Mouse (Mus musculus): ENCODE results near the gene Npas3. TPM values are rescaled to one million over a fixed set of nuclear protein-coding genes. Genes with fewer than 3 reads are reported as not detected.

The Npas3 gene
- polyA plus RNA-seq, 1 experiment from 2014 or later = 4.5 TPM

DNA sequence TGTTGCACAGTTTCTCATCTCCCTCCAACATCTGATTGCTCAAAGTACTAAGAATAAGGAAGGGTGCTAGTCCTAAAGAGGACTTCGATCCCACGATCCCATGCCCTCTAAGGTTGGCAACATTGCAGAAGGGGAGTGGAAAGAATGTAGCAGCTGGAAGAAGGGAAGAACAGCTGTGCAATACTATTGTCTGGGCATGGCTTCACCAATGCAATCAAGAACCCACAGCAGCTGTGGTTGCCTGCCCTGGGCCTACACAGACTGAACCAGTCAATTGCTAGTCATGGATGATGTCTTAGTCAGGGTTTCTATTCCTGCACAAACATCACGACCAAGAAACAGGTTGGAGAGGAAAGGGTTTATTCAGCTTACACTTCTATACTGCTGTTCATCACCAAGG is 53.7 kb downstream of the Npas3 start:
- no peak overlapping the region for H3K9ac ChIP-seq (replicated peaks; ENCODE audit: low read depth, low read length)
- WGBS = 90% methylated on average over 3 of the region's 3 CpGs

DNA sequence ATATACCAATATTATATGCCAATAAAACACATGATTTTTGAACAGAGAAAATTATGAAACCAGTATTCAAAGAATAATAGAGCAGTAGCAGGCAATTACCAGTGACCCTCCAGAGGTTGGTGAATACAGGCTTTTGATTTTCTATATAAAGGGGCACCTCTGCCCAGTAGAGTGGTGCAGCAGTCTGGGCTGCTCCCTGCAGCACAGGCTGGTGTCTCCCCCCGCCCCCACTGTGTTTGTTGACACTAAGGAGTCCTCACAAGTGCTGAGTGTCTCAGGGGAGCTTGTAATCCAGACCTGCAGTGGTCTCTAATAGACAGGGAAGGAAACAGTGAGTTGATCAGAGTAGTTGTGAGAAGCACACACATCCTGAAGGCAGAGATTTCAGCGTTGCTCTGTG is 68.2 kb downstream of the Npas3 start:
- Histone ChIP-seq H3K4me1 (ENCODE audit: control insufficient read depth, insufficient read depth, low read length) (no peaks in the 10 kb centered on the region), H3K9me3 (ENCODE audit: control insufficient read depth, low read depth, low read length) (no peaks in the 10 kb centered on the region), H3K9ac (replicated peaks; ENCODE audit: low read depth, low read length) (no peak overlapping the region), H3K27ac (ENCODE audit: low read length) (no peak overlapping the region), H3K36me3 (ENCODE audit: control insufficient read depth, insufficient read depth, low read length) (no peaks in the 10 kb centered on the region), H3K4me2 (replicated peaks; ENCODE audit: low read depth, low read length) (no peak overlapping the region), H3K27me3 (ENCODE audit: control insufficient read depth, insufficient read depth, low read length) (no peaks in the 10 kb centered on the region), H3K4me3 (ENCODE audit: low read depth, low read length) (no peak overlapping the region)
- WGBS = 35% methylated on average over 2 of the region's 2 CpGs
- ATAC-seq (ENCODE audit: insufficient number of reproducible peaks, insufficient read depth, low FRiP score, low read depth) = no peak

More for the DNA sequence above, 53.7 kb downstream of the Npas3 start:
- no peaks in the 10 kb centered on the region for H3K36me3 ChIP-seq (ENCODE audit: control insufficient read depth, insufficient read depth, low read length)
- H3K4me2 ChIP-seq (replicated peaks; ENCODE audit: low read depth, low read length) = no peak overlapping the region
- peaks cover 3% of the 10 kb centered on the region; the same call in 1 of the 2 replicates for H3K4me1 ChIP-seq (ENCODE audit: control insufficient read depth, insufficient read depth, low read length)
- no peak overlapping the region for H3K27ac ChIP-seq (ENCODE audit: low read length)
- no peak for ATAC-seq (ENCODE audit: insufficient number of reproducible peaks, insufficient read depth, low FRiP score, low read depth)
- H3K9me3 ChIP-seq (ENCODE audit: control insufficient read depth, low read depth, low read length) = no peaks in the 10 kb centered on the region
- H3K27me3 ChIP-seq (ENCODE audit: control insufficient read depth, insufficient read depth, low read length) = no peaks in the 10 kb centered on the region
- H3K4me3 ChIP-seq (ENCODE audit: low read depth, low read length) = no peak overlapping the region

DNA sequence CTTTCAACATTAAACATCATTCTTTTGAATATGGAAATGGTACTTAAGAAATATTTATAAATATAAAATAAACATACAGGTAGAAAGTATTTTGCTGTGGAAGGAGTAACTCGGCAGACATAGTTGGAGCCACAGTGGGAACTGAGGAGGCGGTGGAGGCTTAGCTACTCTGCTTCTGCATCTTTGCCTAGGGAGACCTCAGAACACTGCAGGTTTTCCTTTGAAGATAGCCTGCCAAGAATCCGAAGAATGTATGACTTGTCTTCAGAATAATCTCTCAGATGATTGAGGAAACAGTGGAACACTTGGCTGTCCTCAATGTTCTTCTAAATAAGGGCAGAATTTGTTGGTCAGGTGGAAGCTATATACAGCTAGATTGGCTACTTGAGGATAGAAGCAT is 69.3 kb downstream of the Npas3 start:
- Histone ChIP-seq H3K36me3 (ENCODE audit: control insufficient read depth, insufficient read depth, low read length) (no peaks in the 10 kb centered on the region), H3K4me2 (replicated peaks; ENCODE audit: low read depth, low read length) (no peak overlapping the region), H3K4me1 (ENCODE audit: control insufficient read depth, insufficient read depth, low read length) (no peaks in the 10 kb centered on the region), H3K9me3 (ENCODE audit: control insufficient read depth, low read depth, low read length) (no peaks in the 10 kb centered on the region), H3K27ac (ENCODE audit: low read length) (no peak overlapping the region), H3K27me3 (ENCODE audit: control insufficient read depth, insufficient read depth, low read length) (no peaks in the 10 kb centered on the region), H3K9ac (replicated peaks; ENCODE audit: low read depth, low read length) (no peak overlapping the region), H3K4me3 (ENCODE audit: low read depth, low read length) (no peak overlapping the region)
- no peak for ATAC-seq (ENCODE audit: insufficient number of reproducible peaks, insufficient read depth, low FRiP score, low read depth)
- 50% methylated on average over 3 of the region's 3 CpGs for WGBS

DNA sequence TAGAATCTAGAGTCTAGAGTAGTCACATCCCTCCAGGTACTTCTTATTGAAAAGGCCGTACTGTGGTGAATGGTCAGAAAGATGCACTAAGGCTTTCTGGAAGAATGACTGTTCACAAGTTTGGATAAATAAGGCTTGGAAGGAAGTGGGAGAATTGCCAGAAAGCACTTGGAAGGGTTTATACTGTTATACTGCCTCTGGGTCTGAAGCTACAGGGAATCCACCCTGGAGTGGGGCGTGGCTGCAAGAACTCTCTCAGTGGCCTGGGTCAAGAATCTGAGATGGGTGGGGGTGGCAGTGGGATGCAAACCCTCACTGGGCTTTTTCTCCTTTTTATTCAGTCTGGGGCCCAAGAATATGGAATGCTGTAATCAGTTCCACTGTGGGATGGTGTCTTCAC is 72.0 kb downstream of the Npas3 start:
- 52% methylated on average over 2 of the region's 2 CpGs for WGBS
- H3K9ac ChIP-seq (replicated peaks; ENCODE audit: low read depth, low read length) = no peak overlapping the region
- no peaks in the 10 kb centered on the region for H3K36me3 ChIP-seq (ENCODE audit: control insufficient read depth, insufficient read depth, low read length)
- H3K9me3 ChIP-seq (ENCODE audit: control insufficient read depth, low read depth, low read length) = no peaks in the 10 kb centered on the region
- H3K4me1 ChIP-seq (ENCODE audit: control insufficient read depth, insufficient read depth, low read length) = no peaks in the 10 kb centered on the region
- no peak overlapping the region for H3K27ac ChIP-seq (ENCODE audit: low read length)
- H3K27me3 ChIP-seq (ENCODE audit: control insufficient read depth, insufficient read depth, low read length) = no peaks in the 10 kb centered on the region
- ATAC-seq (ENCODE audit: insufficient number of reproducible peaks, insufficient read depth, low FRiP score, low read depth) = no peak
- H3K4me2 ChIP-seq (replicated peaks; ENCODE audit: low read depth, low read length) = no peak overlapping the region
- H3K4me3 ChIP-seq (ENCODE audit: low read depth, low read length) = no peak overlapping the region

DNA sequence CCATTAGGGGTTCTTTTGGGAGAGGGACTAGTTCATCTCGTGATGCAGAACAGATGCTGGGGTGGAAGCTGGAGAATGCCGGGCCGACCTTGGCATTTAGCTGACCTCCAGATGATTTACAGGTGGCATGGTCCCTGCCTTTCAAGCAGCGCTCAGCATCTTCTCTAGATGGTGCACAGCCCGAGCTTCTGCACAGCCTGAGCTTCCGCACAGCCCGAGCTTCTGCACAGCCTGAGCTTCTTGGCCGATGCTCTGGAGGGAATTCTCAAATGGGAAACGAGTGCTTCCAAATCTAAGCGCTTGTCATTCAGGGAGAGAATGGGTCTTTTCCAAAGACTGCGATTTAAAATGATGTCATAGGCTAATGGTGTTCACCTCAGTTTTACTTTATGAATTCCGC is 72.5 kb downstream of the Npas3 start:
- no peak overlapping the region for H3K4me2 ChIP-seq (replicated peaks; ENCODE audit: low read depth, low read length)
- 69% methylated on average over 12 of the region's 12 CpGs for WGBS
- ATAC-seq (ENCODE audit: insufficient number of reproducible peaks, insufficient read depth, low FRiP score, low read depth) = no peak
- no peak overlapping the region for H3K27ac ChIP-seq (ENCODE audit: low read length)
- H3K4me1 ChIP-seq (ENCODE audit: control insufficient read depth, insufficient read depth, low read length) = no peaks in the 10 kb centered on the region
- H3K27me3 ChIP-seq (ENCODE audit: control insufficient read depth, insufficient read depth, low read length) = no peaks in the 10 kb centered on the region
- no peaks in the 10 kb centered on the region for H3K9me3 ChIP-seq (ENCODE audit: control insufficient read depth, low read depth, low read length)
- no peak overlapping the region for H3K4me3 ChIP-seq (ENCODE audit: low read depth, low read length)
- H3K36me3 ChIP-seq (ENCODE audit: control insufficient read depth, insufficient read depth, low read length) = no peaks in the 10 kb centered on the region
- H3K9ac ChIP-seq (replicated peaks; ENCODE audit: low read depth, low read length) = no peak overlapping the region

DNA sequence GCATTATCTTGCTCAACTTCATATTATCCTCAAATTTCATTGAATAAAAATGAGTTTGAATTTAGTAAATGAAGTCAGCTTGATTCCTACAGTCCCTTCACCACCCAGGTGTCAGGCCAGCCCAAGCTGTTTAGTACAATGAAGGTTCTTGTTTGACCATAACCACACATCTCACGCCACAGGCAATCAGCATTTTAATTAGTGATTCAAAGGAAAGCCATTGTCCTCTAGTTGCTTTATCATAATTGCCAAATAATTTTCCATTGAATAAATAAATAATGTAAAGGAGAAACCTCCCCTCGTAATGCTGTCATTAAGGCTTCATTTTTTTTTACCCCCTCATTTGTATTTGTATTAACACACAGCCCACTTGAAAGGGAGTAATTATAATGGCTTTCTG is 73.5 kb downstream of the Npas3 start:
- WGBS = 88% methylated on average over 2 of the region's 2 CpGs
- H3K27ac ChIP-seq (ENCODE audit: low read length) = no peak overlapping the region
- no peaks in the 10 kb centered on the region for H3K9me3 ChIP-seq (ENCODE audit: control insufficient read depth, low read depth, low read length)
- no peaks in the 10 kb centered on the region for H3K4me1 ChIP-seq (ENCODE audit: control insufficient read depth, insufficient read depth, low read length)
- no peak overlapping the region for H3K9ac ChIP-seq (replicated peaks; ENCODE audit: low read depth, low read length)
- no peaks in the 10 kb centered on the region for H3K27me3 ChIP-seq (ENCODE audit: control insufficient read depth, insufficient read depth, low read length)
- ATAC-seq (ENCODE audit: insufficient number of reproducible peaks, insufficient read depth, low FRiP score, low read depth) = no peak
- H3K4me3 ChIP-seq (ENCODE audit: low read depth, low read length) = no peak overlapping the region
- H3K36me3 ChIP-seq (ENCODE audit: control insufficient read depth, insufficient read depth, low read length) = no peaks in the 10 kb centered on the region
- no peak overlapping the region for H3K4me2 ChIP-seq (replicated peaks; ENCODE audit: low read depth, low read length)

DNA sequence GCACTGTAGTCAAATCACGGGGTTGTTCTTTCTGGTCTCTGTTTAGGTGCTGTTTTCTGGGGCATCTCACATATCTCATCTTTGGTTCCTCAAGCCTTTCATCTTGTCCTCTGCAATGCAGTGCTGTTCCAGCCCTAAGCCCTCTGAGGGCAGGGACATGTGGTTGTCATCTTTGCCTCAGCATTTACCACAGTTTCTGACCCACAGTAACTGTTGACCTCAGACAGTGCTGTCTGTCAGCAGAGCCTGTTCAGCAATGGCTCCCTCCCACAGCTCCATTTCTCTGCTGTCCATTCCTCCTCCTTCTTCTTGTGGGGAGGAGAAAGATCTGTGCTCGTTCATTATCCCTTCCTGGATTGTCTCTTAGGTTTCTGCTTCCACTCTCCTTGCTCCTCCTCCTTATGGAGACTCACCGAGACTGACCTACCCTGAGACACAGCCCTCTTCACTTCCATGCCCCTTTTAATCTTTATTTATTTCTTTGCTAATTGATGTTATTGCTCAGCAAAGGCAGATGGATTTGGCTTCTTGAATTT is 79.2 kb downstream of the Npas3 start:
- peaks cover 12% of the 10 kb centered on the region for H3K4me1 ChIP-seq (ENCODE audit: control insufficient read depth, insufficient read depth, low read length)
- ATAC-seq (ENCODE audit: insufficient number of reproducible peaks, insufficient read depth, low FRiP score, low read depth) = no peak
- H3K27me3 ChIP-seq (ENCODE audit: control insufficient read depth, insufficient read depth, low read length) = no peaks in the 10 kb centered on the region
- 0 out of 2 replicates have a peak overlapping the region, but pooled peaks have one; percentile 7 for H3K27ac ChIP-seq (ENCODE audit: low read length)
- no peak overlapping the region; the same call in 1 of the 2 replicates for H3K4me2 ChIP-seq (replicated peaks; ENCODE audit: low read depth, low read length)
- H3K36me3 ChIP-seq (ENCODE audit: control insufficient read depth, insufficient read depth, low read length) = no peaks in the 10 kb centered on the region
- H3K4me3 ChIP-seq (ENCODE audit: low read depth, low read length) = no peak overlapping the region
- WGBS = 29% methylated on average over 3 of the region's 3 CpGs
- no peaks in the 10 kb centered on the region for H3K9me3 ChIP-seq (ENCODE audit: control insufficient read depth, low read depth, low read length)
- H3K9ac ChIP-seq (replicated peaks; ENCODE audit: low read depth, low read length) = no peak overlapping the region

DNA sequence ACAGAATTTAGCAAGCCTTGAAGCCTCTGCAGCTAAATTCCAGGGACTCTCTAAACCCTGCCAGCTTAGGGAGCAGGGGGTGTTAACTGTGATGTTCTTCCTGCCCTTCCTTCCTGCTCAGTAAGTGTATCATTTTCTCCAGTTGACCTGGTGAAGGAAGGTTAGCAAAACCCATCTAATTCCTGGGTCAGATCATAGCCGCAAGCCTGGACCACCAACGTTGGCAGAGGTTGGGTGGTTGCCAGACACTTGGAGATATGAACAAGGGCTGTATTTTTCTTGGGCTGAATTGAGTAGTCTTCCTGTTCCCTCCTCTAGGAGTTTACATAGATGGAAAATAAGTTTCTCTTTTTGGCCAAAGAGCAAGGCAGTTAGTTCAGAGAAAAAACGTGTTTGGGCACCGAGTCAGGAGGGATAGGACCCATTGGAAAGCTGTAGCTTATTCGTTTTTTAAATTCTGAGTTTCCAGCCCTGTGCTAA is 79.8 kb downstream of the Npas3 start:
- H3K27me3 ChIP-seq (ENCODE audit: control insufficient read depth, insufficient read depth, low read length) = no peaks in the 10 kb centered on the region
- H3K4me3 ChIP-seq (ENCODE audit: low read depth, low read length) = no peak overlapping the region
- H3K4me1 ChIP-seq (ENCODE audit: control insufficient read depth, insufficient read depth, low read length) = peaks cover 12% of the 10 kb centered on the region
- WGBS = 13% methylated on average over 5 of the region's 5 CpGs
- H3K9ac ChIP-seq (replicated peaks; ENCODE audit: low read depth, low read length) = no peak overlapping the region
- H3K9me3 ChIP-seq (ENCODE audit: control insufficient read depth, low read depth, low read length) = no peaks in the 10 kb centered on the region
- 0 out of 2 replicates have a peak overlapping the region, but pooled peaks have one; percentile 7 for H3K27ac ChIP-seq (ENCODE audit: low read length)
- no peak overlapping the region; the same call in 1 of the 2 replicates for H3K4me2 ChIP-seq (replicated peaks; ENCODE audit: low read depth, low read length)
- H3K36me3 ChIP-seq (ENCODE audit: control insufficient read depth, insufficient read depth, low read length) = no peaks in the 10 kb centered on the region
- 0 out of 2 replicates have a peak, but pooled peaks have one; percentile 18 for ATAC-seq (ENCODE audit: insufficient number of reproducible peaks, insufficient read depth, low FRiP score, low read depth)

DNA sequence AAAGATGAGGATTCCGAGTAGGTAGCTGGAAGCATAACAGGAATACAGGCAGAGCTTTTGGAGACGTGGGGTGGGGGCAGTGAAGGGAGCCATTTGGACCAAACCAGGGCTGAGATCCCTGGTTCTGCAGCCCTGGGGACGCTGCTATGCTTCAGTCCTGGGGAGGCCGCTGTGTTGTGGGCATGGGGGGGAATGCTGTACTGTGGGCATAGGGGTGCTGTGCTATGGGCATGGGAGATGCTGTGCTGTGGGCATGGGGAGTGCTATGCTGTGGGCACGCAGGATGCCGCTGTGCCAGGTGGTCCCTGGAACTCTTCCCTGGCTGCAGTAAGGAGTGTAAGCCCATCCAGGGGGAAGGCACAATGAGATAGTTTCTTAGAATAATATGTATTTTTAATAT is 81.7 kb downstream of the Npas3 start:
- Histone ChIP-seq H3K4me1 (ENCODE audit: control insufficient read depth, insufficient read depth, low read length) (peaks cover 12% of the 10 kb centered on the region), H3K27me3 (ENCODE audit: control insufficient read depth, insufficient read depth, low read length) (no peaks in the 10 kb centered on the region), H3K9me3 (ENCODE audit: control insufficient read depth, low read depth, low read length) (no peaks in the 10 kb centered on the region), H3K36me3 (ENCODE audit: control insufficient read depth, insufficient read depth, low read length) (no peaks in the 10 kb centered on the region), H3K4me2 (replicated peaks; ENCODE audit: low read depth, low read length) (no peak overlapping the region), H3K27ac (ENCODE audit: low read length) (no peak overlapping the region), H3K9ac (replicated peaks; ENCODE audit: low read depth, low read length) (no peak overlapping the region), H3K4me3 (ENCODE audit: low read depth, low read length) (no peak overlapping the region)
- WGBS = 88% methylated on average over 6 of the region's 6 CpGs
- ATAC-seq (ENCODE audit: insufficient number of reproducible peaks, insufficient read depth, low FRiP score, low read depth) = no peak

All from stomach, embryonic 14.5 days (tissue).